Mouse (Mus musculus) embryo, embryonic 10.5 days (tissue): ENCODE measurements around the gene Cramp1l.

Source experiments
- DNase-seq: peaks from one replicate; pipeline ENCODE4 v3.0.0-alpha.2; 2015; ENCODE audit warnings: low spot score

Cramp1l gene

GRCm38 (mm10) chr17:25015655-25016291, at the start of gene Cramp1l, which contains the start of gene Ift140:
Cramp1l (minus strand) TSS chr17:25015788.
Ift140 (plus strand) TSS chr17:25016085.
- DNase-seq = peak; percentile 99

- DNase-seq = no peak
Observed at GRCm38 (mm10) chr17:25065189-25065588, 49.6 kb upstream of the Cramp1l start.

GRCm38 (mm10) chr17:25064351-25064750, 48.8 kb upstream of the Cramp1l start:
- DNase-seq = no peak

- DNase-seq = no peak
Observed at GRCm38 (mm10) chr17:25063872-25064271, 48.3 kb upstream of the Cramp1l start.

GRCm38 (mm10) chr17:25063261-25063660, 47.7 kb upstream of the Cramp1l start:
- no peak for DNase-seq

GRCm38 (mm10) chr17:25057041-25057440, 41.5 kb upstream of the Cramp1l start:
- DNase-seq = no peak

GRCm38 (mm10) chr17:25053274-25053673, 37.7 kb upstream of the Cramp1l start:
- DNase-seq = no peak

GRCm38 (mm10) chr17:25047143-25047542, 31.6 kb upstream of the Cramp1l start:
- no peak for DNase-seq

- no peak for DNase-seq
Observed at GRCm38 (mm10) chr17:25045281-25045680, 29.7 kb upstream of the Cramp1l start.

- DNase-seq = no peak
Observed at GRCm38 (mm10) chr17:25044879-25045278, 29.3 kb upstream of the Cramp1l start.

GRCm38 (mm10) chr17:25036183-25036582, 20.6 kb upstream of the Cramp1l start:
- peak; percentile 27 for DNase-seq

- DNase-seq = peak; percentile 74
Observed at GRCm38 (mm10) chr17:25016292-25017132, 924 bp upstream of the Cramp1l start.

GRCm38 (mm10) chr17:25014841-25015570, 582 bp downstream of the Cramp1l start:
- DNase-seq = peak; percentile 58

GRCm38 (mm10) chr17:25013606-25014501, 1.7 kb downstream of the Cramp1l start:
- peak; percentile 44 for DNase-seq

- DNase-seq = no peak
Observed at GRCm38 (mm10) chr17:25007480-25007879, 8.1 kb downstream of the Cramp1l start.

GRCm38 (mm10) chr17:25005102-25005501, 10.5 kb downstream of the Cramp1l start:
- no peak for DNase-seq

- no peak for DNase-seq
Observed at GRCm38 (mm10) chr17:24994721-24995120, 20.9 kb downstream of the Cramp1l start.

- DNase-seq = no peak
Observed at GRCm38 (mm10) chr17:24987221-24987620, 28.4 kb downstream of the Cramp1l start.

GRCm38 (mm10) chr17:24960852-24961715, 54.5 kb downstream of the Cramp1l start:
- peak; percentile 10 for DNase-seq

GRCm38 (mm10) chr17:24960135-24960851, 55.3 kb downstream of the Cramp1l start, which contains the start of gene Jpt2:
Jpt2 (minus strand) TSS chr17:24960689.
- DNase-seq = peak; percentile 100
